Mouse (Mus musculus) embryo, embryonic 10 days (tissue): ENCODE results near the gene Lrrc72.

Source experiments
- DNase-seq: peaks from one replicate; pipeline ENCODE4 v3.0.0-alpha.2; 2015; ENCODE audit warnings: low spot score

Lrrc72 gene

DNA sequence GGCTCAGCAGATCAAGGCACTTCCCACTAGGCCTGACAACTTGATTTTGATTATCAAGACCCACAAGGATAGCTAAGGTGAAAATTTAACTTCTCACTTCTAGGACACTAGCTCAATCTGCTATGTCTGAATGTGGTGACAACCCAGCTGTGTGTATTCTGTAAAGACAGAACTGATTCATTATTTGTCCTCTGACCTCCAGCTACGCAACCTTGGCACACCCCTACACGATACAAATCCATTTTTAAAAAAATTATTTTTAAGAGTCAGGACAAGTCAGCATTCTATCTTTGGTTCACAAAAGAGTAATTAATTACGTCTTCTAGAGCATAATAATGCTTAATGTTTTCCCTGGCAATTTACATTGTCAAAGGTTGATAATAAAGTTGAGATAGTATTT is 63.6 kb downstream of the Lrrc72 start:
- DNase-seq = no peak

DNA sequence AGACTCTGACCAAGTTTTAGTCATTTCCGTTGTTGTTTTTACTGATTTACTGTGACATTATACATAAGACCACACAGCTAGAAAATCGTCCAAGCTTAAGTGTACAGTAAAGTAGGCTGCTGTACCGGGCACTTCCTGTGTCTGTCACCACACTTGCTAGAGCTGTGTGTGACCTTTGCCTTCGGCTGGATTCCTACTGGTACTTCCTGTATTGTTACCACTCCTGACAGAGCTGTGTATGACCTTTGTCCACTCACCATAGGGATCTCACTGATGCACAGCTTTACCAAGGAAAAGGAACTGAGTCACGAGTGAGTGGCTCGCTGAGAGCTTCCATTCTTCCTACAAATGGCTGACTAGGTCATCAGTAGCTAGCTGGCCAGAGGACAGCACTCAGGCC is 66.1 kb downstream of the Lrrc72 start:
- no peak for DNase-seq

DNA sequence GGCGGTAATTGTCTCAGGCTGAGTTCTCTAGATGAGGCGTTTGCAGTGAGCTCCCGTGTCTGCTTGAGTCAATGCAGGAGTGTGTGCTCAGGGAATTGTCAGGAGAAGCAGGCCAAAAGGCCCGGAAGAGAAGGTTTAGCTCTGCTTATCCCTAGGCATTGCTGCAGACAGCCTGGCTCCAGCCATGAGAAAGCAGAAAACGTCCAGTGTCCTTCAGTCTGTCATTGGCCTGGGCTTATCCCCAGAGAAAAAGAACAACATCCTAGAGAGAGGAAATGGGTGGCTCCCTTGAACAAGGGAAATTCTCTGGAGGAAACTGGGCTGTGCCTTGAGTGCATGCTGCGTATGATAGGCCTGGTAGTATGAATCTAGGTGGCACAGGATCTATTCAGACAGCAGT is 70.6 kb downstream of the Lrrc72 start:
- no peak for DNase-seq

DNA sequence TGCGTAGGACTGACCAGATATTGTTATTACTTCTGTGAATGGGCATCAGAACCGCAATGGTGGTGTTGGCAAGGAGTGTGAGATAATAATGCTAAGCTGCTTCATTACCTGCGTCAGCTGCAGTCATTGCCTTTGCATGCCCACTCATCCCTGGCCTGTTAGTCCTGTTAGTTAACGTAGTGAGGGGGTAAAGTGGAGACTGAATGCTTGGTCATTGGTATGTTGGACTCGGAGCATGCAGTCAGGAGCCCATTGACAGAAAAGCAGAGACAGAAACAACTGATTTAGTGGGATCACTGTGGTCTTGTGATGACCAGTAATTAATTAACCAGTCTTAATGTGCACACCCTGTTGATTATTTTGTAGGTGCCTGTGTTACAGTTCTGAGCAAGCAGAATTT is 76.0 kb downstream of the Lrrc72 start:
- DNase-seq = no peak

DNA sequence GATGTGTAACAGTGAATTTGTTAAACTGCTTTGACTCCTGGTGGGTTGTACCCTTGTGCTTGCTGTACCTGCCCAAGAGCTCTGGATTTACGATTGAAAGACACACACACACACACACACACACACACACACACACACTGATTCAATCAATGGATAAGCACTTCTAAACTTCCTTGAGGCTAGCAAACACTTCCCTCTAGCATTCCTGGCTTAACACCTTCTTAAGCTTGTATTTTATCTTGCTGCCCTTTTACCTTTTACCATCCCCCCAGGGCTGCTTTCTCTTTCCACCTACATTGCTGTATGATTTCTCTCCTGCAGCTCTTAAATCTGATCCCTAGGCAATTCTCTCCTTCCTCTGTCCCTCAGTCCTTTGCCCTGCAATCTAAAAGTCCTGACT is 87.9 kb downstream of the Lrrc72 start:
- no peak for DNase-seq

DNA sequence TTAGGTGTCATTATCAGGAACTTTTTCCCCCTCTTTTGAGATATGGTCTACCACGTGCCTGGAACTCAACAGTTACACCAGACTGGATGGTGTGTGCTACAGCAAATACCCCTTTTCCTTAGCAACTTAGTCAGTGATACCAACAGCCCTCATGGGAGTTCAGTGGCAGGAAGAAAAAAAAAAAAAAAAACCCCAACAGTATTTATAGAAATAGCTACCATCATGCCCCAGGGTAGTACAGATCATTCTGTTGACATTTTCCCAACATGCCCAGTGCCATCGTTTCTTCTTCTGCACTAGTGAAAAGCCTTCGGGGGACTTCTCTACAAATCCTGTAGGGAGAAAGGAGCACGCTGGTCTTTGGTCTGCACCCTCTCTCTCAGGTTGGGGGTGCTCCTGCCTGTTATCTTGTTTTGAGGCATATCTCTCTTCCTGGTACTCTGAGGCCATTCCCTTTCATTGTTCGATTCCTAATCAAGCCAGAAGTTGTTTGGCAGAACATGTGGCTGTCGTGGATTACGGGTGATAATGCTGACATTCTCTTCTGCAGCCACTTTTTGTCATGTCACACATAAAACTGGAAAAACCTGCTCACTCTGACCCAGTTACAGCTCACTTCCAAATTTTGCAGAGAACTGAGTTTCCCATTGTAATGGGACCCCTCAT is 88.9 kb downstream of the Lrrc72 start:
- no peak for DNase-seq
